Mouse (Mus musculus): ENCODE measurements around the gene Klhl40.

GRCm38 (mm10) chr9:121786359-121786758 lies 9.0 kb downstream of the Klhl40 start:
- TF ChIP-seq CTCF (IDR thresholded peaks at IDR 0.05; ENCODE audit: low read depth, low read length) (no peak), EP300 (IDR thresholded peaks at IDR 0.05; ENCODE audit: insufficient read depth, low read depth, low read length) (no peak)

Data from ES-Bruce4 (cell line).